Mouse (Mus musculus) lung, postnatal 0 days (tissue): ENCODE data around the gene Sh3pxd2a. TPM values are rescaled to one million over a fixed set of nuclear protein-coding genes. Genes with fewer than 3 reads are reported as not detected.

Experiments used
- ATAC-seq: fragments of 200-750 bp; cut with Nextera tagmentation; 2 replicates; pipeline ENCODE4 v1.8.0; 2017; ENCODE audit warnings: moderate library complexity
- DNase-seq: peaks from one replicate; pipeline ENCODE4 v3.0.0-alpha.2; 2016; ENCODE audit warnings: low spot score
- H3K27ac ChIP-seq: fragments of 300-500 bp; sonication (generic); 2 replicates; pipeline ENCODE4 v1.5.1; 2014; ENCODE audit warnings: antibody characterized with exemption, mild to moderate bottlenecking, low read length, mixed read lengths
- H3K27me3 ChIP-seq: fragments of 300-500 bp; sonication (generic); replicated peaks from 2 replicates; pipeline ENCODE4 v1.6.1; 2014; ENCODE audit warnings: low read length, mixed read lengths; ENCODE audit not compliant: insufficient read depth
- H3K36me3 ChIP-seq: fragments of 300-500 bp; sonication (generic); 2 replicates; pipeline ENCODE4 v1.6.1; 2014; ENCODE audit warnings: low read length, mixed read lengths; ENCODE audit not compliant: insufficient read depth
- H3K4me1 ChIP-seq: fragments of 300-500 bp; sonication (generic); 2 replicates; pipeline ENCODE4 v1.6.1; 2014; ENCODE audit warnings: antibody characterized with exemption, low read depth, low read length, mixed read lengths; ENCODE audit not compliant: insufficient read depth
- H3K4me2 ChIP-seq: fragments of 300-500 bp; sonication (generic); replicated peaks from 2 replicates; pipeline ENCODE4 v1.6.1; 2014; ENCODE audit warnings: low read depth, mild to moderate bottlenecking, low read length, moderate library complexity, mixed read lengths
- H3K4me3 ChIP-seq: fragments of 300-500 bp; sonication (generic); 2 replicates; pipeline ENCODE4 v1.5.1; 2014; ENCODE audit warnings: low read depth, low read length
- H3K9ac ChIP-seq: fragments of 300-500 bp; sonication (generic); replicated peaks from 2 replicates; pipeline ENCODE4 v1.6.1; 2014; ENCODE audit warnings: low read depth, mild to moderate bottlenecking
- H3K9me3 ChIP-seq: fragments of 300-500 bp; sonication (generic); 2 replicates; pipeline ENCODE4 v1.6.1; 2016; ENCODE audit warnings: low read length, mixed read lengths
- CTCF ChIP-seq: IDR thresholded peaks from 2 replicates; pipeline ENCODE4 v1.5.1; 2016; ENCODE audit warnings: antibody characterized with exemption, mild to moderate bottlenecking
- EP300 ChIP-seq: IDR thresholded peaks from 2 replicates; pipeline ENCODE4 v1.6.1; 2016; ENCODE audit warnings: antibody characterized with exemption, mild to moderate bottlenecking, control low read depth
- WGBS: fragments of 180-500 bp; shearing (Covaris S2); extraction: QIAGEN DNeasy Blood & Tissue Kit; methylation state at CpG from one replicate; pipeline ENCODE4 v1.1.7; 2014; 5-methylcytosine and 5-hydroxymethylcytosine counted together
- polyA plus RNA-seq: library from polyadenylated mRNA; unstranded; fragments of >200 nt; fragmentation: Nextera tagmentation; extraction: Ambion mirVana; gene quantifications from 2 replicates; pipeline ENCODE4 v1.2.1, GENCODE M21; 2015

Gene Sh3pxd2a
- polyA plus RNA-seq, 1 experiment from 2014 or later = 5.6 TPM

GRCm38 (mm10) chr19:47493017-47493997 lies 29.1 kb upstream of the Sh3pxd2a start:
- TF ChIP-seq EP300 (no peak), CTCF (no peak)
- Histone ChIP-seq H3K27me3 (no peaks in the 10 kb centered on the region), H3K36me3 (no peaks in the 10 kb centered on the region), H3K4me2 (no peak overlapping the region), H3K9me3 (peaks cover 3% of the 10 kb centered on the region; the same call in 1 of the 2 replicates), H3K27ac (no peak overlapping the region), H3K4me3 (no peak overlapping the region), H3K4me1 (no peaks in the 10 kb centered on the region), H3K9ac (no peak overlapping the region)
- ATAC-seq (no peak), DNase-seq (no peak)
- WGBS = 74% methylated on average over 23 of the region's 23 CpGs

GRCm38 (mm10) chr19:47492422-47492821 lies 28.2 kb upstream of the Sh3pxd2a start:
- Histone ChIP-seq H3K9me3 (peaks cover 3% of the 10 kb centered on the region; the same call in 1 of the 2 replicates), H3K27me3 (no peaks in the 10 kb centered on the region), H3K27ac (no peak overlapping the region), H3K9ac (no peak overlapping the region), H3K4me2 (no peak overlapping the region), H3K36me3 (no peaks in the 10 kb centered on the region), H3K4me1 (no peaks in the 10 kb centered on the region), H3K4me3 (no peak overlapping the region)
- TF ChIP-seq CTCF (no peak), EP300 (no peak)
- ATAC-seq (no peak), DNase-seq (no peak)
- 83% methylated on average over 6 of the region's 6 CpGs for WGBS

GRCm38 (mm10) chr19:47491853-47492252 lies 27.7 kb upstream of the Sh3pxd2a start:
- Histone ChIP-seq H3K36me3 (no peaks in the 10 kb centered on the region), H3K9me3 (peaks cover 3% of the 10 kb centered on the region; the same call in 1 of the 2 replicates), H3K4me3 (no peak overlapping the region), H3K9ac (no peak overlapping the region), H3K27me3 (no peaks in the 10 kb centered on the region), H3K27ac (no peak overlapping the region), H3K4me2 (no peak overlapping the region), H3K4me1 (no peaks in the 10 kb centered on the region)
- ATAC-seq (no peak), DNase-seq (no peak)
- 72% methylated on average over 2 of the region's 2 CpGs for WGBS
- TF ChIP-seq CTCF = no peak
- TF ChIP-seq EP300 = no peak

- H3K9me3 ChIP-seq = peaks cover 3% of the 10 kb centered on the region; the same call in 1 of the 2 replicates
- H3K27ac ChIP-seq = no peak overlapping the region
- H3K36me3 ChIP-seq = no peaks in the 10 kb centered on the region
- H3K4me1 ChIP-seq = 0 out of 2 replicates have a peak, but pooled peaks cover 3% of the 10 kb centered on the region
- 80% methylated on average over 3 of the region's 3 CpGs for WGBS
- no peak overlapping the region for H3K4me2 ChIP-seq
- no peak for ATAC-seq
- no peak for DNase-seq
- H3K4me3 ChIP-seq = no peak overlapping the region
- H3K9ac ChIP-seq = no peak overlapping the region
- no peaks in the 10 kb centered on the region for H3K27me3 ChIP-seq
- no peak for TF ChIP-seq EP300
- TF ChIP-seq CTCF = no peak
Measured at GRCm38 (mm10) chr19:47489233-47489632, 25.0 kb upstream of the Sh3pxd2a start.

GRCm38 (mm10) chr19:47488250-47488649 lies 24.0 kb upstream of the Sh3pxd2a start:
- ATAC-seq (no peak), DNase-seq (no peak)
- peaks cover 3% of the 10 kb centered on the region; the same call in 1 of the 2 replicates for H3K9me3 ChIP-seq
- H3K27me3 ChIP-seq = no peaks in the 10 kb centered on the region
- no peak overlapping the region for H3K9ac ChIP-seq
- H3K36me3 ChIP-seq = no peaks in the 10 kb centered on the region
- WGBS = 30% methylated on average over 4 of the region's 4 CpGs
- no peak for TF ChIP-seq EP300
- TF ChIP-seq CTCF = peak; percentile 66
- H3K4me3 ChIP-seq = no peak overlapping the region
- no peak overlapping the region for H3K4me2 ChIP-seq
- H3K27ac ChIP-seq = no peak overlapping the region
- H3K4me1 ChIP-seq = 0 out of 2 replicates have a peak, but pooled peaks cover 3% of the 10 kb centered on the region

GRCm38 (mm10) chr19:47487572-47487971 lies 23.4 kb upstream of the Sh3pxd2a start:
- Histone ChIP-seq H3K4me1 (0 out of 2 replicates have a peak, but pooled peaks cover 3% of the 10 kb centered on the region), H3K27me3 (no peaks in the 10 kb centered on the region), H3K27ac (no peak overlapping the region), H3K9me3 (peaks cover 3% of the 10 kb centered on the region; the same call in 1 of the 2 replicates), H3K36me3 (no peaks in the 10 kb centered on the region), H3K4me2 (no peak overlapping the region), H3K4me3 (no peak overlapping the region), H3K9ac (no peak overlapping the region)
- TF ChIP-seq CTCF = no peak
- TF ChIP-seq EP300 = no peak
- no peak for DNase-seq
- no peak for ATAC-seq
- WGBS = 78% methylated on average over 9 of the region's 9 CpGs
